Mouse (Mus musculus): Measurements from ENCODE around the gene Oit1.

Gene Oit1

GRCm38 (mm10) chr14:8334511-8334910 is 44.0 kb downstream of the Oit1 start:
- no peak for DNase-seq

GRCm38 (mm10) chr14:8332314-8333252 is 46.0 kb downstream of the Oit1 start:
- DNase-seq: no peak

DNA sequence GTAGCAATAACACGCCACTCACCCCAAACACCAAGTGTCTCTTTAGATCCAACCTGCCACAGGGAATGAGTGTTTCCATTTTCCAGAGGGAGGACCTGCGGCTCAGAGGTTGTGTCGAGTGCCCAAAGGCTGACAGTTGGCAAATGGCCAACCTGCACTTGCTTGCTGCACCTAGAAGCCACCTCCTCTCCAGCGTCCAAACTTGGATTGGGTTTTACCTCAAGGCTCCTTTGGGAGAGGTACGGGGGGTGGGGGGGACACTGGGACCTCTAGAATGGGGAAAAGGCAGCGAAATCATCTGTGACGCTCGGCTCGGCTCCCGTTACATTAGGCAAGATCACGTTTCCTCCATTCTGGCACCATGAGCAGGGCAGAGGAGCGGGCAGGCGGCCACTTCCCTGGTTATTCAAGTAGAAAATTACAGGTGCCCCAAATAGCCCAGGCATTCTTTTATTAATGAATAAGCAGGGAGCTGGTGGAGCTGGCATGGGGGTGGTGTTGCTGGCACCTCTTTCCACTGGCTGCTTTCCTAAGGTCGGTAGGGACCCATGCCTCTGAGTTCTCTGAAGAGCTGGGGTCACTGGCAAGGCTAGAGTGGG is 47.1 kb downstream of the Oit1 start:
- DNase-seq: no peak

- no peak for DNase-seq
These were observed 48.2 kb downstream of the Oit1 start for GRCm38 (mm10) chr14:8330390-8330789.

DNA sequence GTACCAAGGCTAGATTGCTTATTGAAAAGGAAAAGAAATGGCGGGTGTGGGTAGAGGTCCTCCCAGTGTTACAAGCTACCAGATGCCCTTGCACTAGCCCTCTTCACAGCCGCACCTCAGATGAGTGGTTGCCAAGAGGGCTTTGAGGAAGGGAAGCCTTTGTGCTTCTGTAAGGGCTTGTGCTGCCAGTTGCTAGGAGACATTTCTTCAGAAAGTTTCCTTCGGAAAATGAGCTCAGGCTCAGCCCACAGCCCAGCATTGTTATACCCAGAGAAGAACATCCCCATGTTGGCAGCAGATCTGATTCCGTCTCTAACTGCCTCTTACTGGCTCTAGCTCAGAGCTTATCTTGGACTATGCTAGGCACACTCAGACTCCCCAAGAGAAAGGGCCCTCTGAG is 49.0 kb downstream of the Oit1 start:
- no peak for DNase-seq

DNA sequence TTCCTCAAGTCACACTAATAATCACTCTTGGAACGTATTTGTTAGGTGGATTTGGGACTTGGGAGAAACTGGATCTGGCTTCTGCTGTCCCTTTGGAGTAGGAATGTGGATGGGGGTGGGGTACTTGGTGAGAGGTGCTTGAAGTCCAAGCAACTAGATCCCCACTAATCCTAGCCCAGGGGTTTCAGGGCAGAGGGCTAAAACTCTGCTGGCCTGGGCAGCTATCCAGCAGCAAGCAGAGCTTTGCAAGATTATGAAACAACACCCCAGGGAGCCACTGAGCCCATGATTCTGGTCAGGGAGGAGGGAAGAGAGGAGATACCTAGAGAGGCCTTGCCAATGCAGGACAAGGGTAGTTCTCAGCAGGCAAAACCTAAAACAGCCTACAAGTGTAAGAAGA is 51.2 kb downstream of the Oit1 start:
- no peak for DNase-seq

DNA sequence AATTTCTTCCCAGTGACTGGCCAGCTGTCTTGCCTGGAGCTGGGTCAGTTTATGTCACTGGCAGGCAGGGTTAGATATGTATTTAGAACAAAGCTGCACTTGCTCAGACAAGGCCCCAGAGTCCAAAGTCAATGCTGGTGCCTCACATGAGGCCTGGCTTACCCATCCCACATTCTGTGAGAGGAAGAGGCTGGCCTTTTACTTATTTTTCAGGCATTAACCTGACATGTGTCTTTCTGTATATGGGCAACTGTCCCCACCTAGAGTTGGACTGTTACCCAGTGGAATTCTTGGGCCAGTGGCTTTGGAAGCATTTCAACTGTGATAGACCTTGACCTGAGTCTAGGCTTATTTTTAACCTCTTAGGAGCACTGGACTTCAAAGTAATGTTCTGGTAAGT is 51.6 kb downstream of the Oit1 start:
- DNase-seq: no peak

DNA sequence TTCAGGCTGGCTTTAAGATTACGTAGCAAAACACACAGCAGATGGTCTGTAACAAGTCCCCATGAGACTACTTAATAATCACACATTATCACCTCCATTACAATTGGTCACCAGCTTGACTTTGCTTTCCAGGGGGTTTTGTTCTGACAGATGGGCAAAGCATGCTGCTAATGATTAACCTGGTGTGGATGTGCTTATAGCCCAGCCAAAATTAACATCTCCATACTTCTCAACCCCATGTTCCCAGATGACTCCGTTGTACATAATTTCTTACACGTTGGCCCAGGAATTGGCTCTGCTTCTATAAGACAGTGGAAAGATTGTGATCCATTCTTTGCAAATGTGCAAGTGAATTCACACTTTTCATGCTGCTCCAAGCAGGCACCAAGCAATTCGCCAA is 52.8 kb downstream of the Oit1 start:
- no peak for DNase-seq

- DNase-seq: no peak
These were observed 58.0 kb downstream of the Oit1 start for GRCm38 (mm10) chr14:8320528-8320927.

DNA sequence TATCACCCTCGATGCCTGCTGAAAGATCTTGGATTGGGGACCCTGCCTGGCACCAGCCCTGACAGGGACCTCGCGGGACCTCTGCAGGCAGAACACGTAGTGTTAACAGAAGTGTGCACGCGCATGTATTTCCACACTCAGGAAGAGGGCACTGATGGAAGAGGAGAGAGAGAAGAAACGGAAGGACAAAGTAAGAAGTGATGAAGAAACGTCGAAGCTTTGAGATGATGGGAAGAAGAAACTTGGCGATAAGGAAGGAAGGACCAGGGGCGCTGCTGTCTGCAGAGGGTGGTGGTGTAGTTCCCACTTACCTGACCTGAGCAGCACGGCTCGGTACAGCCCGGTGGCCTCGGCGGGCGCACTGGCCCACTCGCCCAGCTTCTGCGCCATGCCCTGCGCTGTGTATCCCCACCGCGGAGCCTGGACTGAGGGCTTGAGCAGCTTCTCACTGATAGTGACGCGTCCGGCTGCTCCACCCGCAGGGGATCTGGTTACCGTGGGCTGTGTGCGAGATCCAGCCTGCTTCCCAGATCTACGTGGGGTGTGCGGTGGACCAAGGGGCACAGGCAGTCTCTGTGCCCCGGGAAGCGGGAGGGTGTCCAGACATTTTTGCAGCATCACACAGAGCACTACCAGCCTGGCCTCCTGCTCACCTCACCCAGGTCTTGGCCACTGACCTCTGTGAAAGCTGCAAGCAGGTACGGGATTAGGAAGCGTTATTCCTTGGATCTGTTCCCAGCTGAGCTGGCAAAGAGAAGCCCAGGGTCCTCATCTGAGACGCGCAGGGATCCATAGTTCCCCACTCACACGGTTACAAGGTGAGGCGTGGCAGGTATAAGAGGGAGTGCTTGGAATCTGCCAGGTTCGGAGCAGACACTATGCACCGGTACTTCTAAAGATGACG is 61.1 kb downstream of the Oit1 start, which contains the start of gene Fam107a:
Gene Fam107a (minus strand): TSS at position 830 of the 904 bp plus-strand sequence.
- DNase-seq: no peak

- no peak for DNase-seq
These were observed 62.0 kb downstream of the Oit1 start for GRCm38 (mm10) chr14:8316366-8317193.

GRCm38 (mm10) chr14:8315169-8315568 is 63.4 kb downstream of the Oit1 start:
- no peak for DNase-seq

- no peak for DNase-seq
These were observed 64.0 kb downstream of the Oit1 start for GRCm38 (mm10) chr14:8314536-8314935.

GRCm38 (mm10) chr14:8313877-8314276 is 64.7 kb downstream of the Oit1 start:
- no peak for DNase-seq

GRCm38 (mm10) chr14:8309621-8310141 is 68.9 kb downstream of the Oit1 start:
- peak; percentile 17 for DNase-seq

DNA sequence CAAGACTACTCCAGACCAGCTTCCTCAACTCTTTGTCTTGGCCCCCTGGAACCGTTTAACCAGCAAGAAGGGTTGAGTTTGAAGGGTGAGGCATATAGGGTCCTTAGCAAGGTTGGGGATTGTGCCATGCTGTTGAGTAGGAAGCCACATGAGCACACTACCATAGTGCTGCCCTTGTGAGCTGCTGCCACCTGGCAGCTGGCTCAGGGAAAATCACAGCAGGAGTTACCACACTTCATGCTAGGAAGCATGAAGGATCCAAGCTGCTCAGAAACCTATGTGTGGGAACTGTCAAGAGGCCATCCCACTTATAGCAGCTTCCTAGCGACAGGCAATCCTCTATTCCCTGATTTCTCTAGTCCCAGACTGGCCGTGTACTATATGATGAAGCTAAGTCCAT is 69.9 kb downstream of the Oit1 start:
- no peak for DNase-seq

- no peak for DNase-seq
These were observed 71.7 kb downstream of the Oit1 start for GRCm38 (mm10) chr14:8306884-8307283.

GRCm38 (mm10) chr14:8305014-8305413 is 73.5 kb downstream of the Oit1 start:
- no peak for DNase-seq

GRCm38 (mm10) chr14:8304082-8304481 is 74.5 kb downstream of the Oit1 start:
- no peak for DNase-seq

DNA sequence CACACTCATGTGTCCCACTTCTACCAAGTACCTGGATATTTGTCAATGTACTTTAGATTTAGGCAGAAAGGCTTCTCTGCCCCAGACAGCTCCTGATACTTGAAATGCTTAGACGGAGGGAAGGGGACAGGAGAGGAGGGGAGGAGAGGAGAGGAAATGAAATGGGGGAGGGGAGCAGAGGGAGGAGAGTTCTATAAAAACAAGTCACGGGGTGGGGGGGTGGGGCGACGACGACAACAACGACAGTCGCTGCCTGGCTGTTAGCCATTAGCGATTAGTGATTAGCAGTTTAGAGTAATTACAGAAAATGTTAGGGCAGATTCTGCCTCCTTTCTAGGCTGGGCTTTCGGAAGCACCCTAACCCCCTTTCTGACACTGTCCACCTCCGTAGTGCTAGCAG is 75.9 kb downstream of the Oit1 start:
- DNase-seq: no peak

- no peak for DNase-seq
These were observed 78.3 kb downstream of the Oit1 start for GRCm38 (mm10) chr14:8300281-8300680.

All from right cerebral cortex, postnatal 25 days (tissue).